Comparison of ENCODE assay signal across 7 mouse cellular contexts in genomic region chr13:37777351-37778146, GRCm38 (mm10). TPM values are rescaled to one million over a fixed set of nuclear protein-coding genes. Genes with fewer than 3 reads are reported as not detected.
DNase-seq lines count a peak whose midpoint lies in the region; ATAC-seq and TF ChIP-seq lines count a peak whose summit lies in the region.

No protein-coding gene starts in this region.

- H3K36me3 ChIP-seq in lung, postnatal 0 days (ENCODE audit: insufficient read depth, low read length) = no peaks in the 10 kb centered on the region
- no peaks in the 10 kb centered on the region for H3K36me3 ChIP-seq in forebrain, embryonic 16.5 days (ENCODE audit: control insufficient read depth, insufficient read depth)
- no peaks in the 10 kb centered on the region for H3K36me3 ChIP-seq in liver, embryonic 15.5 days (replicated peaks)

- no peak for TF ChIP-seq EP300 in lung, postnatal 0 days (IDR thresholded peaks at IDR 0.05)

- no peak overlapping the region for H3K27ac ChIP-seq in lung, postnatal 0 days (ENCODE audit: low read length)
- H3K27ac ChIP-seq in brown adipose tissue, adult 24 weeks (replicated peaks; ENCODE audit: low read depth, low read length) = peak overlapping the region; percentile 48
- no peak overlapping the region for H3K27ac ChIP-seq in forebrain, embryonic 16.5 days (ENCODE audit: low read length)
- no peak overlapping the region for H3K27ac ChIP-seq in liver, embryonic 15.5 days (replicated peaks)

- peak overlapping the region; percentile 98 for H3K4me2 ChIP-seq in lung, postnatal 0 days (replicated peaks; ENCODE audit: low read depth, low read length)
- H3K4me2 ChIP-seq in forebrain, embryonic 16.5 days (ENCODE audit: low read length) = peak overlapping the region; percentile 83
- H3K4me2 ChIP-seq in liver, embryonic 15.5 days = peak overlapping the region; percentile 91

- 29% methylated on average over 25 of the region's 25 CpGs for whole genome bisulfite sequencing in lung, postnatal 0 days
- 20% methylated on average over 25 of the region's 25 CpGs for WGBS in forebrain, embryonic 16.5 days
- 11% methylated on average over 25 of the region's 25 CpGs for WGBS in liver, embryonic 15.5 days (ENCODE audit: insufficient replicate concordance)

- no peaks in the 10 kb centered on the region for H3K27me3 ChIP-seq in lung, postnatal 0 days (replicated peaks; ENCODE audit: insufficient read depth, low read length)
- peaks cover 18% of the 10 kb centered on the region for H3K27me3 ChIP-seq in forebrain, embryonic 16.5 days (replicated peaks; ENCODE audit: control insufficient read depth, insufficient read depth, low read length)
- peaks cover 26% of the 10 kb centered on the region for H3K27me3 ChIP-seq in liver, embryonic 15.5 days

- H3K4me3 ChIP-seq in lung, postnatal 0 days (ENCODE audit: low read depth, low read length) = peak overlapping the region; percentile 45
- H3K4me3 ChIP-seq in brown adipose tissue, adult 24 weeks (ENCODE audit: insufficient read depth, low read depth, low read length) = peak overlapping the region; percentile 67
- H3K4me3 ChIP-seq in forebrain, embryonic 16.5 days (replicated peaks; ENCODE audit: low read length) = peak overlapping the region; percentile 46
- peak overlapping the region; percentile 59 for H3K4me3 ChIP-seq in liver, embryonic 15.5 days (replicated peaks)

- H3K4me1 ChIP-seq in lung, postnatal 0 days (ENCODE audit: insufficient read depth, low read depth, low read length) = no peaks in the 10 kb centered on the region
- no peaks in the 10 kb centered on the region for H3K4me1 ChIP-seq in brown adipose tissue, adult 24 weeks (ENCODE audit: control insufficient read depth, insufficient read depth, insufficient read length, low read length)
- peaks cover 13% of the 10 kb centered on the region for H3K4me1 ChIP-seq in forebrain, embryonic 16.5 days (replicated peaks; ENCODE audit: control insufficient read depth, insufficient read depth, low read length)
- peaks cover 27% of the 10 kb centered on the region for H3K4me1 ChIP-seq in liver, embryonic 15.5 days (replicated peaks)

- peak overlapping the region; percentile 41; the same call in 1 of the 2 replicates for H3K9ac ChIP-seq in lung, postnatal 0 days (replicated peaks; ENCODE audit: low read depth)
- peak overlapping the region; percentile 7 for H3K9ac ChIP-seq in forebrain, embryonic 16.5 days (replicated peaks; ENCODE audit: low read depth, low read length)
- peak overlapping the region; percentile 30 for H3K9ac ChIP-seq in liver, embryonic 15.5 days

- ATAC-seq in lung, postnatal 0 days = no peak
- peak; percentile 26 for ATAC-seq in forebrain, embryonic 16.5 days
- peak; percentile 52; the same call in 1 of the 2 replicates for ATAC-seq in liver, embryonic 15.5 days (ENCODE audit: insufficient read depth)

- TF ChIP-seq CTCF in lung, postnatal 0 days (IDR thresholded peaks at IDR 0.05) = no peak

- H3K9me3 ChIP-seq in lung, postnatal 0 days (ENCODE audit: low read length) = no peaks in the 10 kb centered on the region
- no peaks in the 10 kb centered on the region for H3K9me3 ChIP-seq in forebrain, embryonic 16.5 days (ENCODE audit: control insufficient read depth, low read length)
- H3K9me3 ChIP-seq in liver, embryonic 15.5 days (replicated peaks) = no peaks in the 10 kb centered on the region

- no peak for DNase-seq in lung, postnatal 0 days (ENCODE audit: low spot score)
- DNase-seq in lung, postnatal 25 days (ENCODE audit: low spot score) = no peak
- no peak for DNase-seq in adrenal gland, adult 18-20 months (ENCODE audit: low spot score in 2 of 2)
- no peak for DNase-seq in left cerebral cortex, adult 9 months (ENCODE audit: low spot score in 2 of 2)

RNA-seq across cellular contexts. Expression of gene Rreb1, which starts 0.7 kb away (rescaled TPM):
- 10.0 and 11.2 TPM in 2 replicates for polyA plus RNA-seq in lung, postnatal 0 days (2015; fragmentation: Nextera tagmentation; extraction: Ambion mirVana)
- 17.0 and 43.1 TPM in 2 replicates for polyA plus RNA-seq in brown adipose tissue, adult 24 weeks (2012; ENCODE audit: insufficient read depth, insufficient read length, missing spikeins)
- 1.3 and 2.1 TPM in 2 replicates for polyA plus RNA-seq in forebrain, embryonic 16.5 days (2015; fragmentation: Nextera tagmentation; extraction: Ambion mirVana)
- polyA plus RNA-seq in liver, embryonic 15.5 days (2015; fragmentation: Nextera tagmentation; extraction: Ambion mirVana) = 5.0 and 5.4 TPM in 2 replicates
- total RNA-seq in adrenal gland, adult 18-20 months (2021) = 10 to 100 TPM; 41.1 to 48.4 TPM
